Mouse (Mus musculus) kidney, adult 18-20 months (tissue): Measurements from ENCODE around the gene Immp2l.
A peak's percentile ranks its signal among the peaks of the same experiment; 100 is the strongest.

Experiments used
- DNase-seq: peaks from one replicate; pipeline ENCODE4 v3.0.0; 2021

The Immp2l gene

DNA sequence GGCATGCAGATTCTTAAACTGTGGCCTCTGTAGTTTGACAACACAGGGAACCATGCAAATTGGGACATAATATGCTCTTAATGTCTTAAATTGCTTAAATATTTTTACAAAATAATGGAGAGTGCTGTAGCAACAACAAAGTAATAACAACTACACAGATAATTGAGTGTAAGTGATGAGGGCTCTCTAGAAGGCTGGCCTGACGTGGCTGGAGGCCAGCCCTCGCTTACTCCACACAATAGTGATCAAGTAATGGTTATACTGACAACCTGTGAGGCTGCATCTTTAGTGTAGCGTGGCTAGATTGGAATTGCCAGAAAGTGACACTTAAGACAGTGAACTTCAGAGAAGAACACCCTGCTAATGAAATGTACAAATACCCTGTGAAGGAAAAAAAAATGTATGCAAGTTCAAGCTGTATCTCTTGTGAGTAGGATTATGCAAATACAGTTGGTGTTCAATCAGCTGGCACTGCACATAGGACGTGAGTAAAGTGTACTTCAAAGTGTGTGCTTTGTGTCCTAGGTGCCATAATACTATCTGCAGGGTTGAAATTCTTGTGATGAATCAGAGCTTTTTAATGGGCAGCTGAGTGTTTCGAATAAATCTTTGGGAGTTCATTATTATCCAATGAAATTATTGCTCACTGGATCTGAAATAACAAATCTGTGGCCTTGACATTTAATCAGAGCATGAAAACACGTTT is 445.4 kb downstream of the Immp2l start:
- no peak for DNase-seq

DNA sequence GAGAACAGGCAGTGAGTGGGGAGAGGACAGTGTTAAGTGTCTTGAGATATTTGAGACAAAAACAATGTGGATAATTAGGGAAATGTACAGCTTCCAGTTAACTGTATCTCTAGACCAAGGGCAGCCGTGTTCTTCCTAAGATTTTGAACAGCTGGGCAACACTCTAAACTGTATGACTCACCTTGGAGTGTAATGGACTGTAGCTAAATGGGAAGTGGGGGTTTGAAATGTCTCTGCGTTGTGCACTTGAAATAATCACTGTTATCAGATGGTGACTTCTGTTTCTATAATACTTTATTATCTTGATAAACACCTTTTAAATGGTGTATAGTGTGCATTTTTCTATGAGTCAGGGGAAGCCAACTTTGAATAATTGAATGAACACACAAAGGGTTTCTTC is 457.6 kb downstream of the Immp2l start:
- no peak for DNase-seq

DNA sequence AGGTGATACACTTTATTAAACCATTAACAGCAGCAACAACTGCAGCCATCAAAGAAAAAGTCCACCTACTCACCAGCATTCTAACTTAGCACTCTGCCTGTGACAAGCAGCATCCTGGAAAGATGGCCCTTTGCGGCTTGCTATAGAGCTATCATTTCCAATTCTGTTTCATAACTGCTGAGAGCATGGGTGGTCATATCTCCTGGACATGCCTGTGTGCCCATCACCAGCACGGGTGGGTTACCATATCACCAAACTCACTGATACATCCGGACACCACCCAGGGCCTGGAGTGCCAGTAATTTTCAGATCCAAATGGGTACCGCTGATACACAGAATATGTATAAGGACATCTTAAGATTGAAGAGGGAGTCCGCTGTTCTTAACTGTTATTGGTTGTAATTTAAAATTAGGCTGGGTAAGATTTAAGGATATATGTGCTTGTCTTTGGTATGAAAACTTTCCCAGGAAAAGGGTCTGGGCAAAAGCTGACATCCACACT is 459.3 kb downstream of the Immp2l start:
- DNase-seq, result no peak

DNA sequence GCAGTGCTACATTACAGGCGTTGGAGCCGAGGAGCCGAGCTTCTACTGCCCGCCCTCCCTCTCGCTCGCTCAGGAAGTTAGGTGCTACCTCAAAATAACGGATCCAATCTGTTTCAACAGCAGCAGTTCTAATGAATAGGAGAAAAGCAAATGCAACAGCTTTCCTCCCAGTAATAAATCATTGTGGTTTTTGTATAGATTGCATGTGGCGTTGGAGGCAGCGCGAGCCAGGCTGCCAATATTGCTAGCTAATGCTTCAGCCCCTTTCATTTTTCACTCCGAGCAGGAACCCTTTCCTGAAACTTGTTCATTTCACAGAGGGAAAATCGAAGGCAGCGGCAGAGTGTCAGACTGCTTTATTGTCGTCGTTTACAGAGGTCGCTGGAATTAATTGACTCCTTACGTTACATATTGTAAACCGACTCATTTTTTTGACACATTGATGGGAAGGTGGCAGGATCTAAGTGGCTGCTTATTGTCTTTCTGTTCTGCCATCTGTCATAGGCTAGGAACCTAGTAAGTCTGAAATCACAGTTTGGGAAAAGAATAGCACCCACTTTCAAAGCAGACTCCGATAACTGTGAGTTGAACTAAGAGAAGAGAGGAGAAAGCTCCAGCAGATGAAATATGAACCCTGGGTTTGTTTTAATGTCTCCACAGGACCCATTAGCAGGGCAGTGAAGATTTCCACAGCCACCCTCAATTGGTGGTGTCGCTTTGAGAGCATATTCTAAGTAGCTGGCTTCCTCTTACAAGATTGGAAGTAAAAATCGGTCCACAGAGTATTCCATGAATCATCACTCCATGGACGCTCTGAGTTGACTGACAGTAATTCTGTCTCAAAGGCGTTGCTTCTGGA is 459.9 kb downstream of the Immp2l start:
- no peak for DNase-seq

DNA sequence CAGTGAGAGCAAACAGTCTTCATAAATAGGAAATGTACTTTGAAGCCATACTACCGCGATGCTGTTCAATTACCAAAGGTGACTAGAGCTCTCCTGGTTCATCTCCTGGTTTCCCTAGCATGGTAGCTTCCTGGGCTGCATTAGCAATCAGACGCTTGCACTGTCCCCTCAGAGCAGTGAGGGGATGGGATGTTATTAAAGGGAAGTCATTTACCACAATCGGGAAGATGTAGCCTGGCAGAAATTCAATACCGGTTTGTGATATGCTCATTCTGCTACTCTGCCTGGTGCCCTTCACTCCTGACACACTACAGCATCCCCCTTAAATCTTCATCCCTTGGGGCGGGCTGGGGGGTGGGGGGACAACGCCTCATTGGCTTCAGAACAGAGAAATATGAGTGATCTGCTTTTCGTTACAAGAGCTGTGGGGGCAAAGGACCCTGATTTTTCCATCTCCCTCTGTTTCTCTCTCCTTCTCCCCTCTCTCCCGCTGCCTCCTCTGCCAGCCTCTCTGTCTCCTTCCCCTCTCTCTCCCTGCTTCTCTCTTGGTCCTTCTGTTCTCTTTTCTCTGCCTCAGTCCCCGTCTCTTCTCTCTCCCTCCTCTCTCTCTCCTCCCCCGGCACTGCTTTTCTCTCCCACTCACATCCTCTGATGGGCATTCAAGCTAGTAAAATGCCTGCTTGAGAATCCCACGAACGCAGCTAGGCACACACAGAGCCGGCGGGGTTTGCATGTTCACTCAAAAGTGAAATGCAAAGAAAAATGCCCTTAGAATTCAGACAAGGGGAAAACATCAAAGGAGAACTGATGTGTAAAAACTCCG is 461.0 kb downstream of the Immp2l start:
- no peak for DNase-seq

DNA sequence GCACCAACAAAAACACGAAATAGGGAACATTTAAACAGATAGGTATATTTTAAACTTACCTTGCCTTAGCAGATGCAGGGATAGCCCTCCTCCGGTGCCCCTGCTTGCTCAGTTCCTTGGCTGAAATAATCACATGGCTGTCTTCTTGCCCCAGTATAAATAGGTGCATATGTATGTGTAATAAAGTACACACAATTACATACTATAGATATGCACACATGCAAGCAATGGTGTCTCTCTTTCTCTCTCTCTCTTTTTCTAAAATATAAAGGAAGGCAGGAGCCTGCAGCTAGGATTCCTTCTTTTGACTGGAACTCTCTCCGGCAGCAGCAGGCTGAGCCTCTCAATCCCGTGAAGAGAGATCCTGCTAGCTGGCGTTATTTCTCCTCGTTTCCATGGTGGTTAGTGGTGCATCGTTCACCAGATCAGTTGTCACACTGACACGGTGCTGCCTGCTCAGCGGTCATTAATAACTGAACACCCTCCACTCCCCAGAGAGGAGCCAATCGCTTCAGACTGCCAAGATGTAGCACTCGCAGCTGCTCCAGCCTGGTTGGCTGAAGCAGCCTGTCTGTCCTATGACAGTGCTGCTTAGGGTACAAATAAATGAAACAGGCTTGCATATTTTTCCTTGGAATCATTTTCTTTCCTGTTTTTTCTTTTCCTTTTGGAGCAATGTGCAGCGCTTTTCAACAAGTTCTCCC is 461.8 kb downstream of the Immp2l start:
- no peak for DNase-seq

DNA sequence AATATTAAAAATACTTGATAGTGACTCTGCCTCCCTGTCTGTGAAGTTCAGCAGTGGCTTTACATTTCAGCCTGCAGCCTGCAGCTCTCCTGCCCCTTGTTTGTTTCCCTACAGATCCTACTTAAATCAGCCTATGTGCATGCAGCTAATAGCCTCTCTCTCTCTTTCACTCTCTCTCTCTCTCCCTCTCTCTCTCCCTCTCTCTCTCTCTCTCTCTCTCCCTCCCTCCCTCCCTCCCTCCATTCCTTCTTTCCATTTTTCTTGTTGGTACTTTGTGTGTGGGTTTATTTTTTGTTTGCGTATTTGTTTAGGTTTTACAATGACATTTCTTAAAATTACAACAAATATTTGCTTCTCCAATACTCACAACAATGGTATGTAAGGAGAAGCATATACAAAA is 462.4 kb downstream of the Immp2l start, which contains the start of gene Lrrn3:
Gene Lrrn3, minus strand, starts transcription at position 101 of the 400 bp plus-strand sequence.
- no peak for DNase-seq

DNA sequence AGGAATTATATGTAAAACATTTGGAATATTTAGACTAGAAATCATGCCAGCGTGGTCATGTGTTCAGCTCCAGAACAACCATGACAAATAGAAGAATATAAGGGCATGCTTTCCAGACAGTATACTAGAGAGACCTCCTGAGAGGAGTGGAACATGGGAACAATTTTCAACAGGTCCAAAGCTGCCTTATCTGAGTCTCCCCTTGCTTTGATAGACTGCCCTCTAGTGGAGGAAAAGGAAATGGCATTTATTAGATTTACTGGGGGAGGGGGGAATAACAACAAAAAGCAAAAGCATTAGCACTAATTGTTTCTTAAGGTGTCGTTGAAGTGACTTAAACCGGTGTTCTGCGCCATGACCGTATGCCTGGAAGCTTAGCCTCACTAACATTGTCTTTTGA is 463.1 kb downstream of the Immp2l start:
- no peak for DNase-seq

DNA sequence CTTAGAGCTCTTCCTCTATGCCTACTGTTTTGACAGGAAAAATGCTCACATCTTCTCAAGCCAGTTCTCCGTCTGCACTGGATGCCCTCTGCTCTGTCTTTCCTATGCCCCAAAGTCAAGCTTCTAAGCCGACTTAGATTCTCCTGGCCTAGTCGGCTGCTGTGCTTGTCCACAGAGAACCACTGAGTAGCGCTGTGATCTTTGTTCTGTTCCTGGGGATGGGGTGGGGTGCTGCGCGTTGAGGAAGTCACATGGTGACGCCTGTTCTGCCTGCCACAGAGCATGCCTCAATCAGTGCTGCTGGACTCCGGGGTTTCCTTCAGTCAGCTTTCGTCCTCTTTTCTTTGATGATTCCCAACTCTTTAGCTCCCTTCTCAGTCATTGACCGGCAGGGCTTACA is 470.7 kb downstream of the Immp2l start:
- no peak for DNase-seq

DNA sequence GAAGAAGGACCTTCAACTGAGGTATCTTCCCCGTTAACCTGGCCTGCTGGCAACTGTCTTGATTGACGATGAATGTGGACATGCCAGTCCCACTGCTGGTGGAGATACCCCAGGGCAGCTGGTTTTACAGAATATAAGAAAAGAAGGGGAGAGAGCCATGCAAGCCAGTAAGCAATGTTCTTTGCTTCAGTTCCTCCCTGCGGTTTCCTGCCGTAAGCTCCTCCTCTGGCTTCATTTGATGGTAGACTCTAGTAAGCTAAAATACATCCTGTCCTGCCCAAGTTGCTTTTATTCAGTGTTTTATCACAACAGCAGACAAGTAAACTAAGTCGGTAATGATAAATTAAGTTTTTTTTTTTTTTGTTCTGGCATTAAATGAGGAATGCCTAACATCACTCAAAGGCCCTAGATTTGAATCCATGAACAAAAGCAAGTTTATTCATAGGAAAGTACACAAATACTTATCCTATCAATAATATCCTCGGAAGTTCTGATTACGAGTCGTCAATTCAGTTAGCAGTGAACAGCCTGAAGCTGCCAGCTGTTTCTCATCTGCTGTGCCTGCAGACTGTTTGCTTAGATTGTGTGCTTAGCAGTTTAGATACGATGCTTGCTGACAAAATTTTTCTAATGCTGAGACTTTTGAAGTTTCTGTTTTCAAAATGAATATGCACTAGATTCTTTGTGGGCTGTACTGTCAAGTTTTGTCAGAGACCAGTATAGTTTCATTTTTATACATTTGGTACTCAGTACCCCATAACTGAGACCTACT is 476.3 kb downstream of the Immp2l start:
- DNase-seq, result no peak

DNA sequence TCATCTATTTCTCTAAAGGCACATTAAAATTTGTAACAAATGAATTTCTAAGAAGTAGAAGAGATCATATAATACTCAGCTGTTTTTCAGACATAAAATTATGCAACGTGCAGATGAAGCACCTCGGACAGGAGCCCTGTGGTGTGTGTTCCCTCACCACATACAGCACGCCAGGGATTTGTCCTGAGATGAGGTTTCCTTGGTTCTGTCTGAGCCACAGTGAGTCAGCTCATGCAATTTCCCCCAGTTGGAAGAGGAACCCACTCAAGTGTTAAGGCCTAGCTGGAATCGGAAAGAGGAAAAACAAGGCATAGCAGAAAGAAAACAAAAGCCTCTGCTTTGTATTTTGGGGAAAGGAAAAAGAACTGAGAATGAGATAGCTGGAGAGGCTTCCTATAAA is 484.7 kb downstream of the Immp2l start:
- no peak for DNase-seq

DNA sequence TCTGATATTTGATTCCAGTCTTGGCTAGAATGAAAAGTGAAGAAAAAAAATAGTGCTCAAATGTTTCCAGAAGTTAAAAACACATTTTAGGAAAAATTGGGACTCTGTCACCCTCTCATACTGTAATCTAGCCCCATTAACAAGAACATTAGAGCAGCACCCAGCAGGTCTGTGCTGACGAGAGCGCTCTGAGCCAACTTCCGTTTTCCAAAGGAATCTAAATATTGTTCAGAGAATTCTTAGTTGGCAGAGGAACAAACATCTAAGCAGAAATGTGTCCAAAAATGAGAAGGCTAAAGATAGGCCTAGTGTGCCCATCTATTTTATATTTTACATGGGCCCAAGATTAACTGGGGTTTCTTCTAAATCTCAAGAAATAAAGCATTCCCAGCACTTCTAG is 486.7 kb downstream of the Immp2l start:
- no peak for DNase-seq

DNA sequence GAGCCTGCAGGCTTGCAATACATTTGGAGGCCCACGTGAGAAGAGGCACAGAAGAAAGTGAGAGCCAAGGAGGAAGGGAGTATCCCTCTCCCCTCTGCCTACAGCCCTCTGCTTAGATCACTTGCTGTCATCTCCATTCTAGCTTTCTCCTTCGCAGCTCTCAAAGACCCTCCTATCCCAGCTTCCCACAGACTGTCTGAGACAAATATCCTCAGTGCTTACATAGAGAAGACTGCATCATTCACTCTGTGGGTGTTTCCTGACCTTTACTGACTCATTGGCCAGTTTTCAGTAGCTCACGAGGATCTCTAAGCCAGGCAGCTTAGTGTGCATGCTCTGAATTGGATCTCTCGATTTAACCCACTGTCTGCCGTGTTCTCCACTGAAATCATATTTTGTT is 495.0 kb downstream of the Immp2l start:
- DNase-seq, result no peak

DNA sequence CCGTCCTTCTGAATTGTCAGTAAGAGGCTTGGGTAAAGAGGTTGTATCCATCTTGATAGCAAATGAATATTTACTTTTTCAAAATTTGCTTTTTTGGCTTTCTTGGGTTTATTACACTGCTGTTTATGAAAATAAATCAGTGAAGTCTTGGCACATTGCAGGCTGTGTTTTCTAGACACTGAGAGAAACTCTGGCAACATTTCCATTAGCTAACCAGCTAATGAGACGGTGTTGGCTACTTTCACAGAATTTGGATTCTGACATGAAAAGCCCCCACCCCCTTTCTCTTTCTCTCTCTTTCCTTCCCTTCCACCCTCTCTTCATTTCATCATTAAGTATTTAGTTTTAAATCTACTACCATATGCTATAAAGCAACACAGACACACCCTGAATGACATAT is 496.4 kb downstream of the Immp2l start:
- no peak for DNase-seq

DNA sequence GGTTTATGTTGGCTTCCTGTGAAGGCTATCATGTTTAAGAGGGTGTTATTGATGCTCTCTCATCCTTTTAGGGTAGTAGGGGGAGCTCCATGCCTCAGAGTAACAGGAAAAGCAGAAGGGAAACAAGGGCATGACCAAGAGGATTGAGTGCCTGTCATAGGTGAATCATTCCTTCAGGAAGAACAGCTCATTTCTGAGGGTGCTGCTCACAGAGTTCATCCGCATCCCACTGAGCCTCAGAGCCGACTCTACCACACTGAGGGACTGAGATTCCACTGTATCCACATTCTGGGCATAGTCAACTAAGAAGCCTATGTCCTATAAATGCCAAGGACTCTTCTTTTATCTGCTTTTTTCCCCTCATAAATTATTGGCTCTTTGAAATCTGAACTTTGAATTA is 497.8 kb downstream of the Immp2l start:
- no peak for DNase-seq

DNA sequence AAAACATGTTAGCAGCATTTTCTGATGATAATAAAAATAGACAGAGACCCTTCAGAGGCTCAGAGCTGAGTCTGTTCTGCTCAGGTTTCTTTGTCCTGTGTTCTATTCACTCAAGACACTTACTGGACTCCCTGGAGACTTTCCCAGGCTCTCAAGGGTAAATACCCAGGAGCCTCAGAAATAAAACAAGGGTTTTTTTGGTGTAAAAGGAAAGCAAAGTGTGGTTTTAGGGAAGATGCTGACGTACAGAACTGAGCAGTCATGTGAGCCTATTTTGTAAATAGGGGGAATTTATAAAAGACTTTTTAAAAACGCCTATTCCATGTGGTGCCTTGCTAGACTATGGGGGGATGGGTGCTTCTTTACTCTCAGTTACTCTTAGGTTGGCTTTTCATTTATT is 502.8 kb downstream of the Immp2l start:
- DNase-seq, result no peak

DNA sequence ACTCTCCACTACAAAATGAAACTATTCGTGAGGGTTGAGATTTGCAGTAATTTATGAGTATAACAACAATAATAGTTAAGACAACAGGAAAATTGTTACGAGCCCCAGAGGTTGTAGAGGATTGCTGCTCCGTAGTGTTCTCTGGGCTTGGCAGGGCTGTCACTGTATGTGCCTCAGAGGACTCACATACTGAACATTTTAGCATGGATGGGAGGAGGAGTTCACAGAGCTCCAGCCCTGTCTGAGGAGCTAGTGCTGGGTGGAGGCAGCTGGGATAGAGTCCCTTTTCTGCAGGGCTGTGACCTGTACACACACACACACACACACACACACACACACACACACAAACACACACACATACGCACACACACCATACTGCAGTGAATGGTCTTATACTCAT is 504.5 kb downstream of the Immp2l start:
- no peak for DNase-seq

DNA sequence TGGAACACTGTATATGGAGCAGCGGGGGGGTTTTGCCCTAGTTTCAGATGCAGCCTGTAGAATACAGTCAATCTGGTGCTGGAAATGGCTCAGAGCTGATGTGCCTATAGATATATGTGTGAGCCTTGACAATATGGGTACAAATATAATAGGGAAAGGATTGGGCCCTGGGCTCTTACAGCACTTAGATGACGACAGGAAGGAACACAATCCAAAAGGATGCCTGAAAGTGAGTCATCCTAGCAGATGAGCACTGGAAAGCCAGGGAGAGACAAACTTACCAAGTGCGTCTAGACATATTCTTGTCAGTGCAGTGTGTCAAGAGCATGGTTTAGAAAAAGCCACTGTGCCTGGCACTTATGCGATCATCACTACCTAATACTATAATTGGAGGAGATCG is 516.1 kb downstream of the Immp2l start:
- DNase-seq, result no peak

DNA sequence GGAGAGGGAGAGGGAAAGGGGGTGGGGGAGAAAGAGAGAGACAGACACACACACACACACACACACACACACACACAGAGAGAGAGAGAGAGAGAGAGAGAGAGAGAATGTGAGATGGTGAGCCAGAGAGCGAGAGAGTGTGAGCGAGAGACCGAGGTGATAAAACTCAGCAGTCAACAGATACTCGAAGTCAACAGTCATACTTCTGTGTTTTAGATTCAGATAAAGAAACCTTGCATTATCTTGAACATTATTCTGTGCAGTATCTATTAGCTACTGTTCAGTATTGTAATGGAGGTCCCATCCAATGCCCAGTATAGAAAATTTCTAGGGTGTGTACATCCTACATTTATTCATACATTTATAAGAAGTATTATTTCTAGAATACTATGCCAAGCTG is 527.7 kb downstream of the Immp2l start:
- DNase-seq, result no peak

DNA sequence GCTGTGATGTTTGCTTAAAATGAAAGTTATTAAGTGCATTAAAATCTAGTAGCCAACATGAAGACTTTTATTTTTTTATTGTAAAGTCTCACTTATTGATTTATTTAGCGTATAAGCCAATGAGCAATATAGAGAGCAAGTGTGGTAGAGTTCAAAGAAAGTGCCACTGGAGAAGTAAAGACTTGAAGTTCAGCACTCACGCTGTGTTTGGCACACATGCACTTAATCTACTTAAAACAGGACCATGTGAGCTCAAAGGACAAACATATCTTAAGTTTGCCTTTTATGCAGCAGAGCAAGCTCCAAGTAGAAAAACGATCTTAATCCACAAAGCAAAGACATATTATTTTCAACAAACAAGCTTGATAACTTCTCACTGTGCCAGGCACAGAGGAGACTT is 533.9 kb downstream of the Immp2l start:
- DNase-seq, result no peak

DNA sequence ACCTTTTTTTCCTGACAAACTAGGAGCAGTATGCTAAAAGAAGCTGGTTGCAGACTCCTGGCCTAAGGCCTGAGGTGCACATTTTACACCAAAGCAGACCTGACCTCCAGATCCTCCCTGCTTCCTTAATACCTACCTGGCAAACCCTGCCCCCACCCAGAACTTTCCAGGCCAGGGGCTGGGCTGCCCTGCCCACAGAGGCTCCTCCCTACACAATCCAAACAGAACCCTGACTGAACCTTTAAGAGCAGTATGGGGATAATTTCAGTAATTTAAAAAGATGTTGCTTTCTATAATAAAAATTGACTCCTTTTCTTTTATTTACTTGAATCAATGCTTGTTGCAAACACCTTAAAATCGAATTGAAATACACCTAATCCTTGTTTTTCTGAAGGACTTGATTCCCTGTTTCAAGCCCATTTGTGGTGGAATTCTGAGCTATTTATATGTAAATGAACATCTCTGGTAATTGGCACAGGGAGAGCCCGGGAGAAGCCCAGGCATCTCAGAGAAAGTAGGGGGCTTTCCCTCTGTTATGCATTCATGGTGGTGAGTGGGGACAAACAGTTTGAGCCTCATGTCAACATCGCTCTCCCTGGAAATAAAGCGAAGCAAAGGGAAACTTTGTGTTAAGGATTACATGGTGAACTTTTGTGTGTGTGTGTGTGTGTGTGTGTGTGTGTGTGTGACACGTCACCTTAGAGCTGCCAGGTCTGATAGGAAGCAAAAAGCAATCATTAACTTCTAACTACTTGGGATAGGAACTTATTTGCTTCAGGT is 535.3 kb downstream of the Immp2l start:
- peak; percentile 5 for DNase-seq
